ENCODE assay signal across 8 mouse cellular contexts in the genomic region with DNA sequence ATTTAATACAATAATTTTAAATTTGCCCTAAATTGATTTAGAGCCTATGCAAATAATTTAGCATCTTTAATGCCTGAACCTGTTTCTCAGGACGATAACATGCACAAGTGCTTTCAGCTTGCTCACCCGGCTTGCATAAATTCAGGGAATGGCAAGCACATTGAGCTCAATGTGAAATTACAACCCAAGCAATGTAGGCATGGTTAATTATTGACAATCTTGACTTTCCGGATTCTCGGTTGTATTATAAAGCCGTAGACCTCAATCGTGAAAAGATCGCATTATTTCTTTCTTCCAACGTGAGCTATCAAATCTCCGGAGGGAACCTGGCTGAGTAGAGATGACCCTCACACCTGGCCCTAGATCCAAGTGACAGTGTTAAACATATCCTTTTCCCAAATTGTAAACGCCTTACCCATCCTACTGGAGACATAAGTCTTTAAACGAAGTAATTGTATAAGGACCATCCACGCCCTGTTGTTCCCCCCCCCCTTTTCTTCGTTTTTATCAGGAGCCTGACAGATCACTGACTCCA. TPM values are rescaled to one million over a fixed set of nuclear protein-coding genes. Genes with fewer than 3 reads are reported as not detected.
A peak's percentile ranks its signal among the peaks of the same experiment; 100 is the strongest.
DNase-seq lines count a peak whose midpoint lies in the region; TF ChIP-seq lines count a peak whose summit lies in the region.

No protein-coding gene starts in this region.

- peak overlapping the region; percentile 96 for H3K4me3 ChIP-seq in cortical plate, adult 2 months (ENCODE audit: insufficient read depth, low read length)

- peaks cover 3% of the 10 kb centered on the region; the same call in 1 of the 2 replicates for H3K4me1 ChIP-seq in cortical plate, adult 2 months (ENCODE audit: control insufficient read depth, insufficient read depth, low read length)

- TF ChIP-seq POLR2A in cortical plate, adult 2 months (IDR thresholded peaks at IDR 0.05; ENCODE audit: extremely low read depth, insufficient read depth, low read length) = no peak

- TF ChIP-seq CTCF in cortical plate, adult 2 months (IDR thresholded peaks at IDR 0.05; ENCODE audit: extremely low read depth, insufficient read depth, low read length) = no peak

- DNase-seq in cerebellum, adult 9-10 months = peak; percentile 28
- DNase-seq in cerebellum, postnatal 4 days (ENCODE audit: low spot score in 2 of 2) = no peak
- peak; percentile 72 for DNase-seq in kidney, adult 11 months
- peak; percentile 32 for DNase-seq in lung, postnatal 25 days (ENCODE audit: low spot score)
- no peak for DNase-seq in adrenal gland, postnatal 4 days (ENCODE audit: low spot score in 2 of 2)
- DNase-seq in layer of hippocampus, adult 9-11 months = no peak
- no peak for DNase-seq in embryo, embryonic 10 days (ENCODE audit: low spot score)

- H3K27ac ChIP-seq in cortical plate, adult 2 months (ENCODE audit: insufficient read depth, low read length) = no peak overlapping the region

RNA-seq across cellular contexts. Expression of a gene that starts 1.1 kb away (rescaled TPM):
- polyA plus RNA-seq in cortical plate, adult 2 months (2012; rRNA removed) = 47.3 and 48.0 TPM in 2 replicates
- total RNA-seq in adrenal gland, postnatal 4 days (2021) = 10 to 100 TPM; 51.7 to 62.4 TPM

RNA-seq across cellular contexts. Expression of a gene that starts 43.7 kb away (rescaled TPM):
- 7.4 and 9.1 TPM in 2 replicates for polyA plus RNA-seq in cortical plate, adult 2 months (2012; rRNA removed)
- total RNA-seq in adrenal gland, postnatal 4 days (2021) = 10 to 100 TPM; 15.7 to 17.1 TPM

Comparison
In these comparisons a context has a peak if more than half of its experiments do, and no peak if none do; other contexts are left out.
1. DNase-seq: peak in cerebellum, adult 9-10 months (single experiment), kidney, adult 11 months (single experiment) and lung, postnatal 25 days (single experiment); none in cerebellum, postnatal 4 days (0 of 2), adrenal gland, postnatal 4 days (0 of 2), layer of hippocampus, adult 9-11 months (single experiment) and embryo, embryonic 10 days (single experiment).